Mouse (Mus musculus) hindbrain, embryonic 12.5 days (tissue): Measurements from ENCODE around the gene Gm6904. TPM values are rescaled to one million over a fixed set of nuclear protein-coding genes. Genes with fewer than 3 reads are reported as not detected.
A peak's percentile ranks its signal among the peaks of the same experiment; 100 is the strongest.

Source experiments
- ATAC-seq: fragments of 200-750 bp; cut with Nextera tagmentation; 2 replicates; pipeline ENCODE4 v1.8.0; 2017; ENCODE audit warnings: moderate TSS enrichment; ENCODE audit not compliant: low FRiP score
- H3K27ac ChIP-seq: fragments of 300-500 bp; sonication (generic); 2 replicates; pipeline ENCODE4 v1.5.1; 2016; ENCODE audit warnings: mild to moderate bottlenecking
- H3K27me3 ChIP-seq: fragments of 300-500 bp; sonication (generic); 2 replicates; pipeline ENCODE4 v1.6.1; 2016; ENCODE audit warnings: mild to moderate bottlenecking
- H3K36me3 ChIP-seq: fragments of 300-500 bp; sonication (generic); 2 replicates; pipeline ENCODE4 v1.6.1; 2016; ENCODE audit warnings: mild to moderate bottlenecking
- H3K4me1 ChIP-seq: fragments of 300-500 bp; sonication (generic); 2 replicates; pipeline ENCODE4 v1.6.1; 2016
- H3K4me2 ChIP-seq: fragments of 300-500 bp; sonication (generic); replicated peaks from 2 replicates; pipeline ENCODE4 v1.6.1; 2016; ENCODE audit warnings: mild to moderate bottlenecking
- H3K4me3 ChIP-seq: fragments of 300-500 bp; sonication (generic); 2 replicates; pipeline ENCODE4 v1.5.1; 2016; ENCODE audit warnings: mild to moderate bottlenecking
- H3K9ac ChIP-seq: fragments of 300-500 bp; sonication (generic); 2 replicates; pipeline ENCODE4 v1.6.1; 2016; ENCODE audit warnings: mild to moderate bottlenecking, moderate library complexity
- H3K9me3 ChIP-seq: fragments of 300-500 bp; sonication (generic); replicated peaks from 2 replicates; pipeline ENCODE4 v1.6.1; 2016; ENCODE audit warnings: mild to moderate bottlenecking
- WGBS: fragments of 180-500 bp; shearing (Covaris S2); methylation state at CpG from one replicate; pipeline ENCODE4 v1.1.7; 2016; 5-methylcytosine and 5-hydroxymethylcytosine counted together
- polyA plus RNA-seq: library from polyadenylated mRNA; unstranded; fragments of >200 nt; fragmentation: Nextera tagmentation; extraction: Ambion mirVana; gene quantifications from 2 replicates; pipeline ENCODE4 v1.2.1, GENCODE M21; 2016

Gm6904 gene
- polyA plus RNA-seq, 1 experiment from 2014 or later, result not detected

- Histone ChIP-seq H3K9me3 (no peaks in the 10 kb centered on the region), H3K4me2 (no peak overlapping the region), H3K27ac (no peak overlapping the region), H3K36me3 (peaks cover 17% of the 10 kb centered on the region), H3K4me1 (peaks cover 30% of the 10 kb centered on the region), H3K4me3 (no peak overlapping the region), H3K9ac (no peak overlapping the region), H3K27me3 (no peaks in the 10 kb centered on the region)
- WGBS, result 89% methylated on average over 7 of the region's 7 CpGs
- ATAC-seq, result no peak
These were observed 51.0 kb downstream of the Gm6904 start for GRCm38 (mm10) chr14:59209003-59209402.

DNA sequence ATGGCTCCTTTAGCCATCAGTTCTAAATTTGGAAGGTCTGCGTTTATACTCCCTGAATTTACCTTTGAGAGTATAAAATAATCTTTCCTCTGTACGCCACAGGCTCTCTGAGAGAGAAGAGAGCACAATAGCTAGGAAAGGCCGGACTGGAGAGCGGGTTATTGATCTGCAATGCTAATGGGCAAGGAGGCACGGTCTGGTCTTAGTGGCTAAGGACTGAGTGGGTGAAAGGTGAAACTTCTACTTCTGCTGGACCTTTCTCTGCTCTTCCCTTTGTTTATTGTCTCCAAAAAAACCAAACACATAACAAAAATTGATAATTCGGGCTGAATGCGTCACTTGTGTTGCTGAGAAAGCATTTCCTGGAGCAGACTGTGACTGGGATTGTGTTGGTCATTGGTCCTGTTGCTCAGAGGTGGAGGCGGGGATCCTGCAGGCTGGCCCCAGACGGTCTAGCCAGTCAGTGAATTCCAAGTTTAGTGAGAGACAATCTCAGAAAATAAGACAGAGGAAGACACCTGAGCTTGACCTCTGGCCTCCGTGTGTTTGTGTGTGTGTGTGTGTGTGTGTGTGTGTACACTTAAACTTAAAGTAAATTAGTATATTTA, 53.9 kb downstream of the Gm6904 start:
- ATAC-seq, result no peak
- 35% methylated on average over 10 of the region's 10 CpGs for WGBS
- no peaks in the 10 kb centered on the region for H3K9me3 ChIP-seq
- H3K9ac ChIP-seq, result no peak overlapping the region
- H3K4me1 ChIP-seq, result peaks cover 45% of the 10 kb centered on the region
- H3K4me2 ChIP-seq, result peak overlapping the region; percentile 30
- no peaks in the 10 kb centered on the region for H3K27me3 ChIP-seq
- H3K36me3 ChIP-seq, result no peaks in the 10 kb centered on the region
- no peak overlapping the region for H3K4me3 ChIP-seq
- H3K27ac ChIP-seq, result no peak overlapping the region; the same call in 1 of the 2 replicates

DNA sequence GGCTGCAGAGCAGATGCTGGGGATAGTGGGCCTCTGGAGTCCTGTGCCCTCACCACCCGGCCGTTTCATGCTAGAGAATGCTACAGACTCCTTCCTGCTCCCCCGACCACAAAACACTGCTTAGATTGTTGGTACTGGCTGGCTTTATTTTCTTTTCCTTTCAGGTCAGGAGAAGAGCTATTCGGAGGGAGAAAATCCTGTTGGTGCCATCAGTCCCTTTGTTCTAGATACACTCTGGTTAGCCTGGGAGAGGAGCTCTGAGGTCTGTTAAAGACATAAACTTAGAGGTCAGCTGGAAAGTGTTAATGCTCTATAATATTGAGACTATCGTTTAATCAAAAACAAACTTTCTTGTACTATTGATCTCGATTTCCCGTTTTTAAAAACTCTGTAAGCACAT, 54.6 kb downstream of the Gm6904 start:
- 0 out of 2 replicates have a peak overlapping the region, but pooled peaks have one; percentile 8 for H3K4me3 ChIP-seq
- 29% methylated on average over 7 of the region's 7 CpGs for WGBS
- ATAC-seq, result no peak
- peak overlapping the region; percentile 66; the same call in 1 of the 2 replicates for H3K27ac ChIP-seq
- H3K4me1 ChIP-seq, result peaks cover 45% of the 10 kb centered on the region
- H3K36me3 ChIP-seq, result no peaks in the 10 kb centered on the region
- H3K27me3 ChIP-seq, result no peaks in the 10 kb centered on the region
- peak overlapping the region; percentile 39 for H3K4me2 ChIP-seq
- no peaks in the 10 kb centered on the region for H3K9me3 ChIP-seq
- H3K9ac ChIP-seq, result 0 out of 2 replicates have a peak overlapping the region, but pooled peaks have one; percentile 27

- WGBS, result 1% methylated on average over 21 of the region's 21 CpGs
- H3K4me2 ChIP-seq, result peak overlapping the region; percentile 80
- no peaks in the 10 kb centered on the region for H3K9me3 ChIP-seq
- peak overlapping the region; percentile 83 for H3K4me3 ChIP-seq
- H3K4me1 ChIP-seq, result peaks cover 39% of the 10 kb centered on the region
- peak overlapping the region; percentile 95 for H3K9ac ChIP-seq
- H3K27me3 ChIP-seq, result no peaks in the 10 kb centered on the region
- peak overlapping the region; percentile 98 for H3K27ac ChIP-seq
- ATAC-seq, result no peak
- H3K36me3 ChIP-seq, result no peaks in the 10 kb centered on the region
These were observed 58.3 kb downstream of the Gm6904 start for GRCm38 (mm10) chr14:59201604-59202215.

GRCm38 (mm10) chr14:59200711-59201603, 59.1 kb downstream of the Gm6904 start, which contains the start of gene Rcbtb1:
Gene Rcbtb1, plus strand, starts transcription at chr14:59201209.
- WGBS, result under 1% methylated on average over 86 of the region's 96 CpGs
- Histone ChIP-seq H3K4me2 (peak within 1 kb of the TSS; percentile 80), H3K27me3 (no peaks in the 10 kb centered on the region), H3K36me3 (no peaks in the 10 kb centered on the region), H3K9ac (peak within 1 kb of the TSS; percentile 95), H3K4me3 (peak within 1 kb of the TSS; percentile 83), H3K4me1 (peaks cover 33% of the 10 kb centered on the region), H3K27ac (peak within 1 kb of the TSS; percentile 98), H3K9me3 (no peaks in the 10 kb centered on the region)
- ATAC-seq, result peak; percentile 97

Other genes with a start within 250 kb of the Gm6904 start
- not detected in 2 replicates for gene 1700129C05Rik, start 117.3 kb downstream of the Gm6904 start, polyA plus RNA-seq
- gene Gm5142, start 81.5 kb downstream of the Gm6904 start, polyA plus RNA-seq, result not detected in 2 replicates
- gene Rcbtb1, start 59.0 kb downstream of the Gm6904 start, polyA plus RNA-seq, result 99.2 TPM in 2 replicates
- gene Phf11a, start 37.3 kb upstream of the Gm6904 start, polyA plus RNA-seq, result not detected in 2 replicates
- 0.22 TPM in 1 of 2 replicates, not detected in the other for gene Phf11b, start 81.1 kb upstream of the Gm6904 start, polyA plus RNA-seq
- 0.53 and 0.61 TPM in 2 replicates for gene Phf11d, start 105.3 kb upstream of the Gm6904 start, polyA plus RNA-seq
- gene Phf11c, start 135.2 kb upstream of the Gm6904 start, polyA plus RNA-seq, result 0.51 and 0.80 TPM in 2 replicates
- gene Setdb2, start 180.7 kb upstream of the Gm6904 start, polyA plus RNA-seq, result 9.6 and 11.6 TPM in 2 replicates
- 35.8 and 39.9 TPM in 2 replicates for gene Cab39l, start 180.8 kb upstream of the Gm6904 start, polyA plus RNA-seq